8 mouse cellular contexts compared by ENCODE assay signal in the genomic region with DNA sequence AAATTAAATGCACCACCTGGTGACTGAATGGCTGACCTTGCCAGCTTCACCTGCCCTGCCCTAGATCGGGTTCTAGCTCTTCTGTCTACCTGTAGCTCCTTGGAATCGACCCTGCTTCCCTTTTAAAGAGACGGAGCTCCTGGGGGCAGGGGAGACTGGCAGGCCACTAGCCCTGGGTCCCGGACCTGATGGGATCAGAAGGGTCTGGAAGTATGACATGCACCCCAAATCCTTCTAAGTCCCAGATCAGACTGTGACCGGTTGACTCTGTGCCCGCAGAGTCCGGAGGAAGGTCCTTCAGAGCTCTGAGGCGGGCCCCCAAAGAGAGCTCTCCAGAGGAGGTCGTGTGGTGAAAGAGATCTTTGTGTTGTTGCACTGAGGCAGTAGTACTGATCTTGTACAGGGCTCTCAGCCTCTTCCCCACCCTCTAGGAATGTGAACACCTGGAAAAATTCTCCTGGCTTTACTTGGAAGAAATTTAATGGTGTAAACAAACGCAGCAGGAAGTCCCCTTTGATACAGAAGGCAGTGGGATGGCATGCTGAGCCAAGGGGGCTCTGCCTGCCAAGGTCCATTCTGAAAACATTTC.
A peak's percentile ranks its signal among the peaks of the same experiment; 100 is the strongest.
DNase-seq lines count a peak whose midpoint lies in the region; ATAC-seq lines count a peak whose summit lies in the region.

No protein-coding gene starts in this region.

- H3K4me3 ChIP-seq in kidney, embryonic 15.5 days (replicated peaks), result peak overlapping the region; percentile 32
- 0 out of 2 replicates have a peak overlapping the region, but pooled peaks have one; percentile 8 for H3K4me3 ChIP-seq in forebrain, embryonic 11.5 days (ENCODE audit: low read depth, low read length)
- no peak overlapping the region; the same call in 1 of the 2 replicates for H3K4me3 ChIP-seq in limb, embryonic 11.5 days (ENCODE audit: low read depth, low read length)
- H3K4me3 ChIP-seq in neural tube, embryonic 13.5 days, result peak overlapping the region; percentile 24

- H3K9ac ChIP-seq in kidney, embryonic 15.5 days, result no peak overlapping the region
- no peak overlapping the region for H3K9ac ChIP-seq in forebrain, embryonic 11.5 days (ENCODE audit: low read length)
- H3K9ac ChIP-seq in limb, embryonic 11.5 days (ENCODE audit: low read length), result no peak overlapping the region
- H3K9ac ChIP-seq in neural tube, embryonic 13.5 days, result peak overlapping the region; percentile 18; the same call in 1 of the 2 replicates

- ATAC-seq in kidney, embryonic 15.5 days (replicated peaks; ENCODE audit: low FRiP score), result peak; percentile 13; the same call in 1 of the 2 replicates
- ATAC-seq in forebrain, embryonic 11.5 days (replicated peaks; ENCODE audit: low FRiP score), result 0 out of 2 replicates have a peak, but pooled peaks have one; percentile 10
- ATAC-seq in limb, embryonic 11.5 days (ENCODE audit: insufficient number of reproducible peaks, low FRiP score, low TSS enrichment, low read depth), result peak; percentile 57; the same call in 1 of the 2 replicates
- peak; percentile 77 for ATAC-seq in neural tube, embryonic 13.5 days (ENCODE audit: low read depth)
- ATAC-seq in megakaryocyte progenitor cell, adult 5-6 weeks (replicated peaks; ENCODE audit: poor library complexity), result no peak

- no peaks in the 10 kb centered on the region for H3K27me3 ChIP-seq in kidney, embryonic 15.5 days
- H3K27me3 ChIP-seq in forebrain, embryonic 11.5 days (ENCODE audit: control insufficient read depth, insufficient read depth, low read length), result peaks cover 6% of the 10 kb centered on the region; the same call in 1 of the 2 replicates
- no peaks in the 10 kb centered on the region for H3K27me3 ChIP-seq in limb, embryonic 11.5 days (ENCODE audit: control insufficient read depth, insufficient read depth, low read length)
- peaks cover 14% of the 10 kb centered on the region; the same call in 1 of the 2 replicates for H3K27me3 ChIP-seq in neural tube, embryonic 13.5 days

- no peaks in the 10 kb centered on the region for H3K9me3 ChIP-seq in kidney, embryonic 15.5 days (replicated peaks)
- H3K9me3 ChIP-seq in forebrain, embryonic 11.5 days (ENCODE audit: control insufficient read depth, low read length), result no peaks in the 10 kb centered on the region
- H3K9me3 ChIP-seq in limb, embryonic 11.5 days (ENCODE audit: control insufficient read depth, low read length), result no peaks in the 10 kb centered on the region
- H3K9me3 ChIP-seq in neural tube, embryonic 13.5 days, result no peaks in the 10 kb centered on the region

- intact Hi-C loops in left cerebral cortex, postnatal 4 days (cut with DNase I), result no loop called here

- DNase-seq in kidney, adult 9 months, result no peak
- DNase-seq in forebrain, embryonic 11.5 days (ENCODE audit: low spot score), result no peak
- no peak for DNase-seq in limb, embryonic 11.5 days (ENCODE audit: low spot score)
- DNase-seq in left cerebral cortex, postnatal 4 days, result no peak
- no peak for DNase-seq in ovary, adult 18-20 months (ENCODE audit: low spot score)

- WGBS in kidney, embryonic 15.5 days, result 21% methylated on average over 10 of the region's 10 CpGs
- 4% methylated on average over 10 of the region's 10 CpGs for WGBS in forebrain, embryonic 11.5 days
- 5% methylated on average over 10 of the region's 10 CpGs for WGBS in limb, embryonic 11.5 days
- WGBS in neural tube, embryonic 13.5 days, result 4% methylated on average over 10 of the region's 10 CpGs

- peaks cover 24% of the 10 kb centered on the region for H3K4me1 ChIP-seq in kidney, embryonic 15.5 days
- peaks cover 9% of the 10 kb centered on the region; the same call in 1 of the 2 replicates for H3K4me1 ChIP-seq in forebrain, embryonic 11.5 days (replicated peaks; ENCODE audit: control insufficient read depth, insufficient read depth, low read length)
- peaks cover 25% of the 10 kb centered on the region for H3K4me1 ChIP-seq in limb, embryonic 11.5 days (ENCODE audit: control insufficient read depth, insufficient read depth, low read length)
- H3K4me1 ChIP-seq in neural tube, embryonic 13.5 days (replicated peaks), result peaks cover 26% of the 10 kb centered on the region

- peak overlapping the region; percentile 66 for H3K4me2 ChIP-seq in kidney, embryonic 15.5 days
- H3K4me2 ChIP-seq in forebrain, embryonic 11.5 days (ENCODE audit: low read depth, low read length, severe bottlenecking), result peak overlapping the region; percentile 44
- H3K4me2 ChIP-seq in limb, embryonic 11.5 days (ENCODE audit: low read depth, severe bottlenecking), result peak overlapping the region; percentile 44
- H3K4me2 ChIP-seq in neural tube, embryonic 13.5 days, result peak overlapping the region; percentile 55

- H3K36me3 ChIP-seq in kidney, embryonic 15.5 days, result no peaks in the 10 kb centered on the region
- no peaks in the 10 kb centered on the region for H3K36me3 ChIP-seq in forebrain, embryonic 11.5 days (ENCODE audit: control insufficient read depth, insufficient read depth, low read length)
- H3K36me3 ChIP-seq in limb, embryonic 11.5 days (ENCODE audit: control insufficient read depth, insufficient read depth, low read length), result no peaks in the 10 kb centered on the region
- no peaks in the 10 kb centered on the region for H3K36me3 ChIP-seq in neural tube, embryonic 13.5 days

- peak overlapping the region; percentile 67 for H3K27ac ChIP-seq in kidney, embryonic 15.5 days
- no peak overlapping the region for H3K27ac ChIP-seq in forebrain, embryonic 11.5 days (ENCODE audit: low read depth, low read length)
- H3K27ac ChIP-seq in limb, embryonic 11.5 days (replicated peaks; ENCODE audit: low read depth, low read length), result peak overlapping the region; percentile 69; the same call in 1 of the 2 replicates
- H3K27ac ChIP-seq in neural tube, embryonic 13.5 days (replicated peaks), result 0 out of 2 replicates have a peak overlapping the region, but pooled peaks have one; percentile 33
